Mouse (Mus musculus): ENCODE data around the gene Stoml3.

The Stoml3 gene

DNA sequence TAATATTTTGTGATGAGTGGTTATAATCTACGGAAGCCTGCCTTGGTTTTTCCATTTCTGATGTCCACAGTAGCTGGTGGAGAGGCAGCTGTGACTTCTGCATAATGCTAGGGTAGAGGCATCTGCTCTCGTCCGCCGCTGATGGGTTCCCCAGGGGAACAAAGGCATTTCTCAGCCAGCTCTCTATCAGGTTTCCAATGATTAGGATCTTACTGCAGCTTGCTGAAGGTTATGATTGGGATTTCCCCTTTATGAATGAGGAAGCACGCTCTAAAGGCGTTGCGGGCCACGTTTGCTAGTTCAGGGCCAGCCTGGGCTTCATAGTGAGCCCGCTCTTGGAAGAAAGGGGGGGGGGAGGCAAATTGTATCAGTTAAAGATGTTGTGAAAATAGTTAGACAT, 22.0 kb upstream of the Stoml3 start:
- peaks cover 72% of the 10 kb centered on the region for H3K4me1 ChIP-seq (replicated peaks; ENCODE audit: low read depth, low read length)
- no peaks in the 10 kb centered on the region for H3K27me3 ChIP-seq (ENCODE audit: insufficient read depth, low read length)
- H3K36me3 ChIP-seq (ENCODE audit: insufficient read depth, low read length): peaks cover 48% of the 10 kb centered on the region
- H3K4me3 ChIP-seq (replicated peaks; ENCODE audit: low read length): peak overlapping the region; percentile 96
- TF ChIP-seq POU5F1 (IDR thresholded peaks at IDR 0.05; ENCODE audit: borderline replicate concordance, low read length) (no peak), CTCF (conservative IDR thresholded peaks at IDR 0.05; ENCODE audit: low read length) (no peak), NANOG (IDR thresholded peaks at IDR 0.05; ENCODE audit: borderline replicate concordance, low read length) (no peak)
- H3K9me3 ChIP-seq (ENCODE audit: low read length): no peaks in the 10 kb centered on the region

DNA sequence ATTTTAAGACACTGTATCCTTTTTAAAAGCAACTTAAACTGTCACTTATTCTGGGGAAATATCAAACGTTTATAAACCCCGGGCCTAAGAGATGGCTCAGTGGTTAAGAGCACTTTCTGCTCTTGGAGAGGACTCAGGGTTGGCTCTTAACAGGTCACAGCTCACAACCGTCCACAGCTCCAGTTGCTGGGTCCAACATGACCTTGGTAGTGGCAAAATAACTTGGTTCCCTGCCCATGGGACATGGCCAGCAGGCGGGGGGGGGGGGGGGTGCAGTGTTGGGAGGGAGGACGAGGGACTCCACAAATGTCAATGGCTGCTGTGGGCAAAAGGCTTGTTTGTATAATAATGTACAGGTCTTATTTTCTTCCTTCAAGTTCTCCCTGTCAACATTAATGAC, 21.1 kb upstream of the Stoml3 start:
- H3K36me3 ChIP-seq (ENCODE audit: insufficient read depth, low read length): peaks cover 54% of the 10 kb centered on the region
- TF ChIP-seq POU5F1 (IDR thresholded peaks at IDR 0.05; ENCODE audit: borderline replicate concordance, low read length) (no peak), CTCF (conservative IDR thresholded peaks at IDR 0.05; ENCODE audit: low read length) (no peak), NANOG (IDR thresholded peaks at IDR 0.05; ENCODE audit: borderline replicate concordance, low read length) (no peak)
- no peaks in the 10 kb centered on the region for H3K9me3 ChIP-seq (ENCODE audit: low read length)
- peaks cover 68% of the 10 kb centered on the region for H3K4me1 ChIP-seq (replicated peaks; ENCODE audit: low read depth, low read length)
- H3K4me3 ChIP-seq (replicated peaks; ENCODE audit: low read length): no peak overlapping the region
- H3K27me3 ChIP-seq (ENCODE audit: insufficient read depth, low read length): no peaks in the 10 kb centered on the region

DNA sequence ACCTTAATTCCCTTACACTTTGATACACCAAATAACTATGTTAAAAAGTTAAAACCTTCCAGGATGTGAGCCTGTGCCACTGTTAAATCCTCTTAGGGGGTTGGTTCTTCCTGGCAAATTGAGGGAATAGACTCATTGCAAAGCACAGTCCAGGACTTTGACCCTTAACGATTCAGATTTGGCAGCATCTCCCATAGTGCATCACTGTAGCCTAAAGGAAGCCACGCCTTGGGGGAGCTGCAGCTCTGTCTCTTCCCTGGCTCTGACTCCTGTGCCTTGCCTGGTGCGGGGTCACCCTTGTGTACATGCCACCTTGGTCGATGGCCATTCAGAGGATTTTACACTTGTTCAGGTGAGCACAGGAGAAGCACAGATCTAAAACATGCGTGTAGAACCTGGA, 18.8 kb upstream of the Stoml3 start:
- H3K36me3 ChIP-seq (ENCODE audit: insufficient read depth, low read length): peaks cover 77% of the 10 kb centered on the region
- H3K9me3 ChIP-seq (ENCODE audit: low read length): no peaks in the 10 kb centered on the region
- H3K27me3 ChIP-seq (ENCODE audit: insufficient read depth, low read length): no peaks in the 10 kb centered on the region
- no peak for TF ChIP-seq NANOG (IDR thresholded peaks at IDR 0.05; ENCODE audit: borderline replicate concordance, low read length)
- TF ChIP-seq POU5F1 (IDR thresholded peaks at IDR 0.05; ENCODE audit: borderline replicate concordance, low read length): no peak
- no peak for TF ChIP-seq CTCF (conservative IDR thresholded peaks at IDR 0.05; ENCODE audit: low read length)
- H3K4me3 ChIP-seq (replicated peaks; ENCODE audit: low read length): no peak overlapping the region; the same call in 1 of the 2 replicates
- peaks cover 68% of the 10 kb centered on the region for H3K4me1 ChIP-seq (replicated peaks; ENCODE audit: low read depth, low read length)

DNA sequence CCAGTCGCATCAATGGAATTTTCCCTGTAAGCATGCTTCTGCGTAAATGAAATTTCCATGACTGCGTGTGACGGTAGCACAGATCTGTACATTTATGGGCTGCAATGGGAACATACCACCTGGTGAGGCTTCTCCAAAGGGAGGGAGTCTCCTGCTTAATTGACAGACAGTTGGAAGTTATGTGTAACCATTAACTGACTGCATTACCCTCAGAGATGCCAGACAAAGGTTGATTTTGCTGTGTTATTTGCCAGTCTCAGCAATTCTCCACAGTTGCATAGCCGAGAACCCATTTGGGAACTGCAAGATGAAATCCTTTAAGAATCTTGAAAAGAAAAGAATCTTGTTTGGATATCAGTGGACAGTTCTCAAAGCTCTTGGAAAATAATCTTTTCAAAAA, 16.4 kb upstream of the Stoml3 start:
- Histone ChIP-seq H3K27me3 (ENCODE audit: insufficient read depth, low read length) (no peaks in the 10 kb centered on the region), H3K9me3 (ENCODE audit: low read length) (no peaks in the 10 kb centered on the region), H3K36me3 (ENCODE audit: insufficient read depth, low read length) (peaks cover 94% of the 10 kb centered on the region), H3K4me1 (replicated peaks; ENCODE audit: low read depth, low read length) (peaks cover 51% of the 10 kb centered on the region), H3K4me3 (replicated peaks; ENCODE audit: low read length) (no peak overlapping the region)
- TF ChIP-seq NANOG (IDR thresholded peaks at IDR 0.05; ENCODE audit: borderline replicate concordance, low read length) (no peak), CTCF (conservative IDR thresholded peaks at IDR 0.05; ENCODE audit: low read length) (no peak), POU5F1 (IDR thresholded peaks at IDR 0.05; ENCODE audit: borderline replicate concordance, low read length) (no peak)

DNA sequence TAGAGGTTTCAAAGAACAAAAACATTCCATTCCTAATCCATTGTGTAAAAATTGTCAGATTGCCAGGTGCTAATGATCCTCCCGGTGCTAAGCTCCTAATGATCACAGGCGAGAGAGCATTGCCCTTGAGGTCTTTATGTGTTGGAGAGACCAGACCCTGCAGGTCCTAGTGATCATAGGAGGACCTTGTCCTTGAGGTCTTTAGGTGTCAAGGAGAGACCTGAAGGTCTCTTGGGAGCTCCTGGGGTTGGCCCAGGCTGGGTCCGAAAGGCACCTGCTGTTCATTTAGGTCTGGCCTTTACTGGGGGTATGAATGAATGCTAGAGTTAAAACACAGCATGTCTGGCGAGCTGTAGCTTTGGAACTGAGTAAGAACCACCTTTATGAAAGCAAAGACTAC, 14.3 kb upstream of the Stoml3 start:
- no peaks in the 10 kb centered on the region for H3K27me3 ChIP-seq (ENCODE audit: insufficient read depth, low read length)
- H3K36me3 ChIP-seq (ENCODE audit: insufficient read depth, low read length): peaks cover 97% of the 10 kb centered on the region
- no peak overlapping the region for H3K4me3 ChIP-seq (replicated peaks; ENCODE audit: low read length)
- TF ChIP-seq POU5F1 (IDR thresholded peaks at IDR 0.05; ENCODE audit: borderline replicate concordance, low read length) (no peak), NANOG (IDR thresholded peaks at IDR 0.05; ENCODE audit: borderline replicate concordance, low read length) (no peak), CTCF (conservative IDR thresholded peaks at IDR 0.05; ENCODE audit: low read length) (no peak)
- H3K4me1 ChIP-seq (replicated peaks; ENCODE audit: low read depth, low read length): peaks cover 51% of the 10 kb centered on the region
- no peaks in the 10 kb centered on the region for H3K9me3 ChIP-seq (ENCODE audit: low read length)

DNA sequence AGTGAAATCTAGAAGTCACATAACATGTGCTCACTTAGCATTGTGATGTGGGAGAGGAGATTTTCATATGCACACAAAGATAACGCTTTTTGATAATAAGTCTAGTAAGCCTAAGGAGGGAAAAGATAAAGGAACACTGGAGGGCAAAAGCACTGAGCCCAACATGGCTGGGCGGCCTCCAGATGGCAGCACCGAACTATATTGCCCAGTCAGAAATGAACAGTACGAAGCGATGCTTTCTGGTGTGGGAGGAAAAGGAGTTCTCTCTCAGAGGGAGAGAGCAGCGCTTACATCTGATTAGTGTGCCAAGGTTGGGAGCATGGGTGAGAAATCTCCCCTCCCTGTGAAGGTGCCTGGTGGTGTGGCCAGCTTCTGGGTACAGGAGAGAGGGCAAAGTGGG, 12.6 kb upstream of the Stoml3 start:
- TF ChIP-seq CTCF (conservative IDR thresholded peaks at IDR 0.05; ENCODE audit: low read length) (peak; percentile 44), NANOG (IDR thresholded peaks at IDR 0.05; ENCODE audit: borderline replicate concordance, low read length) (no peak)
- H3K36me3 ChIP-seq (ENCODE audit: insufficient read depth, low read length): peaks cover 86% of the 10 kb centered on the region
- H3K4me1 ChIP-seq (replicated peaks; ENCODE audit: low read depth, low read length): peaks cover 51% of the 10 kb centered on the region
- H3K9me3 ChIP-seq (ENCODE audit: low read length): no peaks in the 10 kb centered on the region
- no peak overlapping the region for H3K4me3 ChIP-seq (replicated peaks; ENCODE audit: low read length)
- no peaks in the 10 kb centered on the region for H3K27me3 ChIP-seq (ENCODE audit: insufficient read depth, low read length)

DNA sequence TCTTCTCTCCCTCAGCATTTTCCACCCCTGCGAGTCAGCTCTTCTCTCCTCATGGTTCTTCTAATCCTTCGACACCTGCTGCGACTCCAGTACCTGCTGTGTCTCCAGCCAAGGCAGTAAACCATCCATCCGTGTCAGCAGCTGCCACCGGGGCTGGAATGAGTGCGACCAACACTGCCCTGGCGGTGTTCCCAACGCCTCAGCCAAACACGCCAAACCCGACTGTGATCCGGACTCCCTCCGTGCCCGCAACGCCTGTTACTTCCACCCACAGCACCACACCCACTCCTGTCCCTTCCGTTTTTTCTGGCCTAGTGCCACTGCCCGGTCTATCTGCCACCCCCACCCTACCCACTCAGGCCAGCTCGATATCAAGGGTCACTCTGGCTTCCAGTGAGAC, 11.0 kb upstream of the Stoml3 start:
- H3K4me1 ChIP-seq (replicated peaks; ENCODE audit: low read depth, low read length): peaks cover 46% of the 10 kb centered on the region
- no peaks in the 10 kb centered on the region for H3K9me3 ChIP-seq (ENCODE audit: low read length)
- 0 out of 2 replicates have a peak overlapping the region, but pooled peaks have one; percentile 17 for H3K4me3 ChIP-seq (replicated peaks; ENCODE audit: low read length)
- TF ChIP-seq NANOG (IDR thresholded peaks at IDR 0.05; ENCODE audit: borderline replicate concordance, low read length): no peak
- no peaks in the 10 kb centered on the region for H3K27me3 ChIP-seq (ENCODE audit: insufficient read depth, low read length)
- H3K36me3 ChIP-seq (ENCODE audit: insufficient read depth, low read length): peaks cover 81% of the 10 kb centered on the region

DNA sequence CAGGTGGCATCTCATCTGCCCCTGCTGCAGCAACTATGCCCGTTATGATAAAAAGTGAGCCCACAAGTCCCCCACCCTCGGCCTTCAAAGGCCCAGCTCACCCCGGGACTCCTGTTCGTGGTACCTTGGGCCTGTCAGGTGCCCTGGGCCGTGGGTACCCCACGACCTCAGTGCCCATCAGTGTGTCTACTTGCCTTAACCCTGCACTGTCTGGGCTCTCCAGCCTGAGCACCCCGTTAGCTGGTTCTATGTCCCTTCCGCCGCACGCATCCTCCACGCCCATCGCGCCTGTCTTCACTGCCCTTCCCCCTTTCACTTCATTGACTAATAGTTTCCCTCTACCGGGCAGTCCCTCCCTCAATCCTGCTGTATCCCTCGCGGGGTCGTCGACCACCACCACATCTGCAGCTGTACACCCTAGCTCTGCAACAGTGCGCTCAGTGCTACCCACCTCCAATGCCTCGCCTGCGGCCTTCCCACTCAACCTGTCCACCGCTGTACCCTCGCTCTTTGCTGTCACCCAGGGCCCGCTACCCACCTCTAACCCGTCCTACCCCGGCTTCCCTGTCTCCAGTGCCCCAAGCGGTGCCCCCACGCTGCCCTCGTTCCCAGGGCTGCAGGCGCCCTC, 9.9 kb upstream of the Stoml3 start:
- TF ChIP-seq CTCF (conservative IDR thresholded peaks at IDR 0.05; ENCODE audit: low read length): no peak
- no peak for TF ChIP-seq POU5F1 (IDR thresholded peaks at IDR 0.05; ENCODE audit: borderline replicate concordance, low read length)
- TF ChIP-seq NANOG (IDR thresholded peaks at IDR 0.05; ENCODE audit: borderline replicate concordance, low read length): no peak

DNA sequence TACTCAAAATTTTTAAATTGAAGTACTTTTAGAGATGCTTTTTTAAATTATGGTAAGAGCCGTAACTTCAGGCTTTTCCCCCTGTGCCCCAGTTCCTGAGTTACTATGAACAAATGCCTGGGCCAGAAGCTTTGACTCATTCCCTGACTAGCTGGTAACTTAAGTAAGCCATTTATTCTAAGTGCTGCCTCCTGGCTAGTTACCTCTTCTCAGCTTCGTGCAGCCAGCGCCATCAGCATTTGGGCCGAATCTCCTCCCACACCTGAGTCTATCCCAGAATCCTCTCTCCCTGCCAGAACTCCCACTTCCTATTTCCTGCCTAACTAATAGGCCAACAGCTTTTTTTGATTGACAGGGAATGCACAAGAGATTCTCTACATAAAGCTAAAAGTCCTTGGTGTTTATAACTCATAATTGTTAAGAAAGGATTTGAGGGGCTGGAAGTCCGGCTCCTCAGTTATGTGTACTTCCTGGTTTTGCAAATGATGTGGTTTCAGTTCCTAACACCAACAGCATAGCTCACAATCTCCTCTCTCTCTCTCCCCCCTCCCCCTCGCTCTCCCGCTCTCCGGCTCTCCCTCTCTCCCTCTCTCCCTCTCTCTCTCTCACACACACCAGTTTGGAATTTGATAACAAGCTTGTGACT, 4.9 kb upstream of the Stoml3 start:
- Histone ChIP-seq H3K4me3 (replicated peaks; ENCODE audit: low read length) (no peak overlapping the region), H3K27me3 (ENCODE audit: insufficient read depth, low read length) (peaks cover 2% of the 10 kb centered on the region; the same call in 1 of the 2 replicates), H3K9me3 (ENCODE audit: low read length) (no peaks in the 10 kb centered on the region), H3K36me3 (ENCODE audit: insufficient read depth, low read length) (peaks cover 23% of the 10 kb centered on the region), H3K4me1 (replicated peaks; ENCODE audit: low read depth, low read length) (peaks cover 38% of the 10 kb centered on the region)
- TF ChIP-seq POU5F1 (IDR thresholded peaks at IDR 0.05; ENCODE audit: borderline replicate concordance, low read length) (no peak), NANOG (IDR thresholded peaks at IDR 0.05; ENCODE audit: borderline replicate concordance, low read length) (no peak), CTCF (conservative IDR thresholded peaks at IDR 0.05; ENCODE audit: low read length) (no peak)

More for the DNA sequence above, 9.9 kb upstream of the Stoml3 start:
- peak overlapping the region; percentile 57 for H3K4me3 ChIP-seq (replicated peaks; ENCODE audit: low read length)
- peaks cover 53% of the 10 kb centered on the region for H3K4me1 ChIP-seq (replicated peaks; ENCODE audit: low read depth, low read length)
- H3K27me3 ChIP-seq (ENCODE audit: insufficient read depth, low read length): no peaks in the 10 kb centered on the region
- peaks cover 72% of the 10 kb centered on the region for H3K36me3 ChIP-seq (ENCODE audit: insufficient read depth, low read length)
- no peaks in the 10 kb centered on the region for H3K9me3 ChIP-seq (ENCODE audit: low read length)

All from E14TG2a.4 (cell line).